Mouse (Mus musculus) small intestine, adult 10 weeks (tissue): ENCODE data around the gene Rhox3e. TPM values are rescaled to one million over a fixed set of nuclear protein-coding genes. Genes with fewer than 3 reads are reported as not detected.

ENCODE experiments used
- polyA plus RNA-seq: library from polyadenylated mRNA; stranded (reverse); fragments of 350-450 nt; fragmentation: Illumina TruSeq; extraction: RNeasy Lipid Tissue Mini Kit (QIAGEN cat#74804); gene quantifications from one replicate; pipeline ENCODE4 v1.2.3, GENCODE M21; 2014; ENCODE audit warnings: low replicate concordance

The Rhox3e gene
- polyA plus RNA-seq, result not detected

GRCm38 (mm10) chrX:37541719-37542118 is at the start of gene Rhox3e:
Rhox3e (plus strand) TSS chrX:37542019.

GRCm38 (mm10) chrX:37514059-37514458 is 27.8 kb upstream of the Rhox3e start, which contains the start of gene Rhox4d:
Rhox4d (plus strand) TSS chrX:37514359.

GRCm38 (mm10) chrX:37530152-37530551 is 11.7 kb upstream of the Rhox3e start, which contains the start of gene Rhox2e:
Rhox2e (plus strand) TSS chrX:37530452.

GRCm38 (mm10) chrX:37557112-37557511 is 15.3 kb downstream of the Rhox3e start, which contains the start of gene Rhox4e:
Rhox4e (plus strand) TSS chrX:37557412.

GRCm38 (mm10) chrX:37571105-37571504 is 29.3 kb downstream of the Rhox3e start, which contains the start of gene Rhox2f:
Rhox2f (plus strand) TSS chrX:37571405.

GRCm38 (mm10) chrX:37580692-37581091 is 38.9 kb downstream of the Rhox3e start, which contains the start of gene Rhox3f:
Rhox3f (plus strand) TSS chrX:37580992.

Other genes with a start within 250 kb of the Rhox3e start
- gene Rhox3a2, start 162.0 kb upstream of the Rhox3e start, polyA plus RNA-seq, result not detected
- not detected for gene Rhox4a2, start 151.2 kb upstream of the Rhox3e start, polyA plus RNA-seq
- gene Rhox2b, start 130.0 kb upstream of the Rhox3e start, polyA plus RNA-seq, result not detected
- gene Rhox4b, start 109.5 kb upstream of the Rhox3e start, polyA plus RNA-seq, result not detected
- not detected for gene Rhox2c, start 88.3 kb upstream of the Rhox3e start, polyA plus RNA-seq
- gene Rhox3c, start 83.4 kb upstream of the Rhox3e start, polyA plus RNA-seq, result not detected
- gene Rhox4c, start 61.7 kb upstream of the Rhox3e start, polyA plus RNA-seq, result not detected
- not detected for gene Rhox2d, start 48.6 kb upstream of the Rhox3e start, polyA plus RNA-seq
- not detected for gene Rhox4d, start 27.7 kb upstream of the Rhox3e start, polyA plus RNA-seq
- not detected for gene Rhox2e, start 11.6 kb upstream of the Rhox3e start, polyA plus RNA-seq
- gene Rhox4e, start 15.4 kb downstream of the Rhox3e start, polyA plus RNA-seq, result not detected
- gene Rhox2f, start 29.4 kb downstream of the Rhox3e start, polyA plus RNA-seq, result not detected
- gene Rhox3f, start 39.0 kb downstream of the Rhox3e start, polyA plus RNA-seq, result not detected
- not detected for gene Rhox4f, start 65.7 kb downstream of the Rhox3e start, polyA plus RNA-seq
- gene Rhox3g, start 86.6 kb downstream of the Rhox3e start, polyA plus RNA-seq, result not detected
- not detected for gene Rhox2g, start 101.5 kb downstream of the Rhox3e start, polyA plus RNA-seq
- gene Rhox4g, start 109.3 kb downstream of the Rhox3e start, polyA plus RNA-seq, result not detected
- gene Rhox3h, start 126.7 kb downstream of the Rhox3e start, polyA plus RNA-seq, result not detected
- gene Rhox2h, start 131.3 kb downstream of the Rhox3e start, polyA plus RNA-seq, result not detected